Mouse (Mus musculus): ENCODE results near the gene Neurl1a. TPM values are rescaled to one million over a fixed set of nuclear protein-coding genes. Genes with fewer than 3 reads are reported as not detected.

The Neurl1a gene
- polyA plus RNA-seq, 1 experiment from 2014 or later: 5.5 TPM

DNA sequence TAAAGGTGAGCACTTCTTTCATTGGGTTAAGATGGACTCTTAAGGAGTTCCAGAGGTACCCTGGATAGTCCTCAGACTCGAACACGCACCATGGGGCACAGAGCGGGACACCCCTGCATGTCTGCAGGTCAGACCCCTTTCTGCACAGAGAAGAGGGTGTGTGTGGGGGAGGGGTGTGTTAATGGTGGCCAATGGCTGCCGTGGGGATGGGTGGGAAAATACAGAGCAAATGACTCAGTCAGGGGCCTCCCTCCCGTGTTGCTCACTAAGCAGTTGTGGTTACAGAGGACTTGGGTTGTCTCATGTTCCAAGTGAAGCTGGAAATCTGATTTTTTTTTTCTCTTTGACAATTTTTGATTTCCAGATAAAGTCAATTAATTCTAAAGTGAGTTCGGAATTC lies 36.2 kb upstream of the Neurl1a start:
- no peaks in the 10 kb centered on the region for H3K36me3 ChIP-seq (ENCODE audit: insufficient read depth, low read length)
- no peak overlapping the region for H3K9ac ChIP-seq (replicated peaks; ENCODE audit: low read length)
- WGBS: 73% methylated on average over 6 of the region's 6 CpGs
- no peak overlapping the region for H3K4me2 ChIP-seq (replicated peaks; ENCODE audit: low read depth, low read length)
- H3K27me3 ChIP-seq (ENCODE audit: insufficient read depth, low read length): no peaks in the 10 kb centered on the region
- H3K4me3 ChIP-seq (ENCODE audit: low read length): no peak overlapping the region
- H3K4me1 ChIP-seq (ENCODE audit: insufficient read depth, low read length): peaks cover 12% of the 10 kb centered on the region
- no peak for ATAC-seq (ENCODE audit: low FRiP score, low TSS enrichment)
- no peak overlapping the region for H3K27ac ChIP-seq (ENCODE audit: low read length)
- H3K9me3 ChIP-seq (ENCODE audit: low read length): no peaks in the 10 kb centered on the region

DNA sequence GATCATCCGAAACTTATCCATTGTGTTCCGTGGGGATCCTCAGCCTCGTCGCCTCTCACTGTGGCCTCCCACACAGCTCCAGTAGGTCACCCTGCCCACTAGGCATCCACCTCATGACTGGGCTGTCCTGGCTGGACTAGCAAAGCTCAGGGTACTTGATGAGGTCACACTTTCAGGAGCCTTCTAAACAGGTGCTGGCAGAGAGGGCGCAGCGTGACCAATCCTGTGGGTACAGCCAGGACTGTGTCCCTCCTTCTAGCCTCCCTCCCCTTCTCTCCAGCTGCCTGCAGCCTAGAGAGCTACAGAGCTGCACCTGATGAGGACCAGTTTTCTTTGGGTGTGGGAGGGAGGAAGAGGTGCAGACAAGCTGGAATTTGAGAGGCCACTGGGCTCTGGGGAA lies 34.5 kb upstream of the Neurl1a start, which contains the start of gene Calhm1:
Gene Calhm1, minus strand, starts transcription at position 101 of the 400 bp plus-strand sequence.
- WGBS: 87% methylated on average over 6 of the region's 6 CpGs
- no peak for ATAC-seq (ENCODE audit: low FRiP score, low TSS enrichment)
- H3K27ac ChIP-seq (ENCODE audit: low read length): no peak within 1 kb of the TSS

GRCm38 (mm10) chr19:47148267-47148847 lies 30.3 kb upstream of the Neurl1a start:
- Histone ChIP-seq H3K27ac (ENCODE audit: low read length) (no peak overlapping the region), H3K27me3 (ENCODE audit: insufficient read depth, low read length) (0 out of 2 replicates have a peak, but pooled peaks cover 2% of the 10 kb centered on the region), H3K4me3 (ENCODE audit: low read length) (no peak overlapping the region), H3K9ac (replicated peaks; ENCODE audit: low read length) (no peak overlapping the region), H3K36me3 (ENCODE audit: insufficient read depth, low read length) (no peaks in the 10 kb centered on the region), H3K4me1 (ENCODE audit: insufficient read depth, low read length) (peaks cover 6% of the 10 kb centered on the region; the same call in 1 of the 2 replicates), H3K4me2 (replicated peaks; ENCODE audit: low read depth, low read length) (no peak overlapping the region), H3K9me3 (ENCODE audit: low read length) (no peaks in the 10 kb centered on the region)
- WGBS: 63% methylated on average over 5 of the region's 5 CpGs
- no peak for ATAC-seq (ENCODE audit: low FRiP score, low TSS enrichment)

More for the DNA sequence above, 34.5 kb upstream of the Neurl1a start, which contains the start of gene Calhm1:
- no peaks in the 10 kb centered on the region for H3K36me3 ChIP-seq (ENCODE audit: insufficient read depth, low read length)
- H3K4me3 ChIP-seq (ENCODE audit: low read length): no peak within 1 kb of the TSS
- no peaks in the 10 kb centered on the region for H3K4me1 ChIP-seq (ENCODE audit: insufficient read depth, low read length)
- no peaks in the 10 kb centered on the region for H3K27me3 ChIP-seq (ENCODE audit: insufficient read depth, low read length)
- no peak within 1 kb of the TSS for H3K9ac ChIP-seq (replicated peaks; ENCODE audit: low read length)
- no peak within 1 kb of the TSS for H3K4me2 ChIP-seq (replicated peaks; ENCODE audit: low read depth, low read length)
- H3K9me3 ChIP-seq (ENCODE audit: low read length): no peaks in the 10 kb centered on the region

- no peak overlapping the region for H3K9ac ChIP-seq (replicated peaks; ENCODE audit: low read length)
- H3K27me3 ChIP-seq (ENCODE audit: insufficient read depth, low read length): 0 out of 2 replicates have a peak, but pooled peaks cover 2% of the 10 kb centered on the region
- H3K4me1 ChIP-seq (ENCODE audit: insufficient read depth, low read length): peaks cover 6% of the 10 kb centered on the region; the same call in 1 of the 2 replicates
- H3K4me2 ChIP-seq (replicated peaks; ENCODE audit: low read depth, low read length): no peak overlapping the region
- no peak for ATAC-seq (ENCODE audit: low FRiP score, low TSS enrichment)
- H3K9me3 ChIP-seq (ENCODE audit: low read length): no peaks in the 10 kb centered on the region
- WGBS: 9% methylated on average over 4 of the region's 4 CpGs
- no peaks in the 10 kb centered on the region for H3K36me3 ChIP-seq (ENCODE audit: insufficient read depth, low read length)
- no peak overlapping the region for H3K4me3 ChIP-seq (ENCODE audit: low read length)
- no peak overlapping the region for H3K27ac ChIP-seq (ENCODE audit: low read length)
Observed at GRCm38 (mm10) chr19:47149854-47150253, 28.8 kb upstream of the Neurl1a start.

DNA sequence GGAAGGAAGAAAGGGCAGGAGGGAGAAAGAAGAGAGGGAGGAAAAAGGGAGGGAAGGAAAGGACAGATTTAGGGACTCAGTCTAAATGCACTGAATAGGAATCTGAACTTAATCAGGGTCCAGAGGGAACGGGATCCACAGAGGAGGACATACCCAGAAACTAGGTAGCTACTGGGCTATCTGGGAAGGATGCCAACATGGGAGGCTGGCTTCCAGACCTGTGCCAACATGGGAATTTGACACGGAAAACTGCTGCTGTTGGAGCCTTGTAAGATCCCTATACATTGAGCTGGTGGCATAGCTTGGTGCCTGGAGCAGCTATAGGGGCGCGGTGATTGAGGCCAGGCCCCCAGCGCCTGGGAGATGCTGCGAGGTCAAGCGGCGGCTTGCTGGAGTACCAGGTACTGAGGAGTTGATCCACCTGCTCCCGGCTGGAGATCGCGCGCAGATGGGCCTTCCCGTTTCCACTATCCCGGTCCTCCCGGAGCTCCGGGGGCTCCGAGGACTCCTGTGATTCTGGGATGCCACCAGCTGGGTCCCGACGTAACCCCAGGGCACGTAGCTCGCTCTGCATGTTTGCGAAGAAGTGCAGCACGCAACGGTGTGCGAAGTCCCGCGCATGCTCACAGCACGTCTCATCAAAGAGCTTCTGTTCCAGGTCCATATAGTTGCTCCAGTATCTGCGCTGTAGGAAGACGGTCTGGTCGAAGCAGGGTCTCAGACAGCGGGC lies 27.1 kb upstream of the Neurl1a start:
- Histone ChIP-seq H3K9me3 (ENCODE audit: low read length) (no peaks in the 10 kb centered on the region), H3K27ac (ENCODE audit: low read length) (no peak overlapping the region), H3K36me3 (ENCODE audit: insufficient read depth, low read length) (no peaks in the 10 kb centered on the region), H3K4me2 (replicated peaks; ENCODE audit: low read depth, low read length) (peak overlapping the region; percentile 51), H3K4me1 (ENCODE audit: insufficient read depth, low read length) (peaks cover 6% of the 10 kb centered on the region; the same call in 1 of the 2 replicates), H3K4me3 (ENCODE audit: low read length) (peak overlapping the region; percentile 29), H3K27me3 (ENCODE audit: insufficient read depth, low read length) (0 out of 2 replicates have a peak, but pooled peaks cover 2% of the 10 kb centered on the region), H3K9ac (replicated peaks; ENCODE audit: low read length) (no peak overlapping the region)
- 24% methylated on average over 32 of the region's 32 CpGs for WGBS
- ATAC-seq (ENCODE audit: low FRiP score, low TSS enrichment): no peak

DNA sequence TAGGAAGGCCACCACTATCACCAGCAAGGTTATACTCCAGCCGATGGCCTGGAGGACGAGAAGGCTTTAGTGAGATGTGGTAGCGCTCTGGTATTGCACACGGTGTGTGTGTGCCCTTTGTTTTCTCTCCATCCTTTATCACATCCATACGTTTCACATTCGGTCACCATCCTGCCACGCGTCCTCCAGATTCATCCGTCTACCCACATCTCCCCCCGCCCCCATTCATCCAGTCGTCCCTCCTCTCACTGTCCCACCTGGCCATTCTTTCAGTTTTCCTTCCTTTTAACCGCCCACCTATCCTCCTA lies 26.6 kb upstream of the Neurl1a start:
- H3K27me3 ChIP-seq (ENCODE audit: insufficient read depth, low read length): 0 out of 2 replicates have a peak, but pooled peaks cover 2% of the 10 kb centered on the region
- H3K4me2 ChIP-seq (replicated peaks; ENCODE audit: low read depth, low read length): peak overlapping the region; percentile 51
- ATAC-seq (ENCODE audit: low FRiP score, low TSS enrichment): no peak
- whole genome bisulfite sequencing: 71% methylated on average over 12 of the region's 12 CpGs
- H3K4me1 ChIP-seq (ENCODE audit: insufficient read depth, low read length): peaks cover 6% of the 10 kb centered on the region; the same call in 1 of the 2 replicates
- no peak overlapping the region for H3K27ac ChIP-seq (ENCODE audit: low read length)
- no peaks in the 10 kb centered on the region for H3K36me3 ChIP-seq (ENCODE audit: insufficient read depth, low read length)
- peak overlapping the region; percentile 29 for H3K4me3 ChIP-seq (ENCODE audit: low read length)
- H3K9ac ChIP-seq (replicated peaks; ENCODE audit: low read length): no peak overlapping the region
- no peaks in the 10 kb centered on the region for H3K9me3 ChIP-seq (ENCODE audit: low read length)

DNA sequence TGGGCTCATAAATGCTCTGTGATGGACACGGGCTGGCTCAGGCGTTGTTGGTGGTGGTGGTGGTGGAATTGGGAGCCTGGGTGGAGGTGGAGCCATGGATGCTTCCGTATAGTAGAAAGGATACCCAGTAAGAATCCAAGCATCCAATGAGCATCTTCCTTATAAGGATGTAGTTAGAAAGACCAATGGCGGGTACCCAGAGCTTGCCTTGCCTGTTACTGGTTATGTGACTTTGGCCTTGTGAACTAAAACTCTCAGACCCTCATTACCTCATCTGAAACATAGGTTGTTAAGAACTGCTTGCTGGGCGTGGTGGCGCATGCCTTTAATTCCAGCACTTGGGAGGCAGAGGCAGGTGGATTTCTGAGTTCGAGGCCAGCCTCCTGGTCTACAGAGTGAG lies 24.9 kb upstream of the Neurl1a start:
- Histone ChIP-seq H3K9ac (replicated peaks; ENCODE audit: low read length) (no peak overlapping the region), H3K4me2 (replicated peaks; ENCODE audit: low read depth, low read length) (no peak overlapping the region), H3K9me3 (ENCODE audit: low read length) (no peaks in the 10 kb centered on the region), H3K4me3 (ENCODE audit: low read length) (no peak overlapping the region), H3K4me1 (ENCODE audit: insufficient read depth, low read length) (peaks cover 6% of the 10 kb centered on the region; the same call in 1 of the 2 replicates), H3K36me3 (ENCODE audit: insufficient read depth, low read length) (no peaks in the 10 kb centered on the region), H3K27me3 (ENCODE audit: insufficient read depth, low read length) (0 out of 2 replicates have a peak, but pooled peaks cover 2% of the 10 kb centered on the region), H3K27ac (ENCODE audit: low read length) (no peak overlapping the region)
- WGBS: 81% methylated on average over 7 of the region's 7 CpGs
- ATAC-seq (ENCODE audit: low FRiP score, low TSS enrichment): no peak

- Histone ChIP-seq H3K4me1 (ENCODE audit: insufficient read depth, low read length) (no peaks in the 10 kb centered on the region), H3K9ac (replicated peaks; ENCODE audit: low read length) (no peak within 1 kb of the TSS), H3K27me3 (ENCODE audit: insufficient read depth, low read length) (no peaks in the 10 kb centered on the region), H3K4me3 (ENCODE audit: low read length) (no peak within 1 kb of the TSS), H3K9me3 (ENCODE audit: low read length) (no peaks in the 10 kb centered on the region), H3K27ac (ENCODE audit: low read length) (no peak within 1 kb of the TSS), H3K36me3 (ENCODE audit: insufficient read depth, low read length) (no peaks in the 10 kb centered on the region), H3K4me2 (replicated peaks; ENCODE audit: low read depth, low read length) (no peak within 1 kb of the TSS)
- WGBS: 81% methylated on average over 11 of the region's 11 CpGs
- ATAC-seq (ENCODE audit: low FRiP score, low TSS enrichment): no peak
Observed at GRCm38 (mm10) chr19:47157664-47158063, 21.0 kb upstream of the Neurl1a start, which contains the start of gene Calhm3. TSS of gene Calhm3 (minus strand) at chr19:47157764.

DNA sequence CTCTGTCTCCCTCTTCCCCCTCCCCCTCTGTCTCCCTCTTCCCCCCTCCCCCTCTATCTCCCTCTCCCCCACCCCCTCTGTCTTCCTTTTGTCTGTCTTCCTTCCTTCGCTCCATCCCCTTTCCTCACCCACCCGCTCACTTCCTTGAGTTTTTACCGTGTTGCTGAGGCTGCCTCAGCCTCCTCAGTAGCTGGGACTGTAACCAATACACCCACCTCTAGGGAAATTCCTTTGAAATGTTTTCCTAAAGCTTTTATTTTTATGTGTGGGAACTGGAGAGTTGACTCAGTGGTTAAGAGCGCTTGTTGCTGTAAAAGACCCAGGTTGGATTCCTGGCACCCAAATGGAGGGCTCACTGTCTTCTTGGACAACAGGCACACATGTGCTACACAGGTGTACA lies 17.0 kb upstream of the Neurl1a start:
- Histone ChIP-seq H3K4me3 (ENCODE audit: low read length) (no peak overlapping the region), H3K27ac (ENCODE audit: low read length) (no peak overlapping the region), H3K4me2 (replicated peaks; ENCODE audit: low read depth, low read length) (no peak overlapping the region), H3K9ac (replicated peaks; ENCODE audit: low read length) (no peak overlapping the region), H3K4me1 (ENCODE audit: insufficient read depth, low read length) (no peaks in the 10 kb centered on the region), H3K36me3 (ENCODE audit: insufficient read depth, low read length) (no peaks in the 10 kb centered on the region), H3K27me3 (ENCODE audit: insufficient read depth, low read length) (no peaks in the 10 kb centered on the region), H3K9me3 (ENCODE audit: low read length) (no peaks in the 10 kb centered on the region)
- ATAC-seq (ENCODE audit: low FRiP score, low TSS enrichment): no peak
- WGBS: 52% methylated on average over 3 of the region's 4 CpGs

- Histone ChIP-seq H3K9me3 (ENCODE audit: low read length) (no peaks in the 10 kb centered on the region), H3K36me3 (ENCODE audit: insufficient read depth, low read length) (no peaks in the 10 kb centered on the region), H3K4me2 (replicated peaks; ENCODE audit: low read depth, low read length) (no peak overlapping the region), H3K27me3 (ENCODE audit: insufficient read depth, low read length) (no peaks in the 10 kb centered on the region), H3K9ac (replicated peaks; ENCODE audit: low read length) (no peak overlapping the region), H3K27ac (ENCODE audit: low read length) (no peak overlapping the region), H3K4me1 (ENCODE audit: insufficient read depth, low read length) (peaks cover 7% of the 10 kb centered on the region), H3K4me3 (ENCODE audit: low read length) (no peak overlapping the region)
- 85% methylated on average over 6 of the region's 6 CpGs for WGBS
- ATAC-seq (ENCODE audit: low FRiP score, low TSS enrichment): no peak
Observed at GRCm38 (mm10) chr19:47163176-47163744, 15.4 kb upstream of the Neurl1a start.

Measured in kidney, embryonic 16.5 days (tissue).